Mouse (Mus musculus) hindbrain, embryonic 16.5 days (tissue): ENCODE measurements around the gene Meltf. TPM values are rescaled to one million over a fixed set of nuclear protein-coding genes. Genes with fewer than 3 reads are reported as not detected.

Experiments used
- ATAC-seq: fragments of 200-750 bp; cut with Nextera tagmentation; 2 replicates; pipeline ENCODE4 v1.8.0; 2017; ENCODE audit warnings: moderate TSS enrichment, moderate library complexity
- H3K27ac ChIP-seq: fragments of 300-500 bp; sonication (generic); 2 replicates; pipeline ENCODE4 v1.5.1; 2014; ENCODE audit warnings: low read depth, mild to moderate bottlenecking, control low read depth, low read length, moderate library complexity
- H3K27me3 ChIP-seq: fragments of 300-500 bp; sonication (generic); replicated peaks from 2 replicates; pipeline ENCODE4 v1.6.1; 2014; ENCODE audit warnings: low read length; ENCODE audit not compliant: control insufficient read depth, insufficient read depth
- H3K36me3 ChIP-seq: fragments of 300-500 bp; sonication (generic); 2 replicates; pipeline ENCODE4 v1.6.1; 2014; ENCODE audit warnings: mild to moderate bottlenecking, low read length, moderate library complexity, mixed read lengths; ENCODE audit not compliant: control insufficient read depth, insufficient read depth
- H3K4me1 ChIP-seq: fragments of 300-500 bp; sonication (generic); 2 replicates; pipeline ENCODE4 v1.6.1; 2014; ENCODE audit warnings: low read depth, low read length; ENCODE audit not compliant: control insufficient read depth, insufficient read depth
- H3K4me2 ChIP-seq: fragments of 300-500 bp; sonication (generic); 2 replicates; pipeline ENCODE4 v1.6.1; 2014; ENCODE audit warnings: mild to moderate bottlenecking, low read length, control low read depth, moderate library complexity
- H3K4me3 ChIP-seq: fragments of 300-500 bp; sonication (generic); 2 replicates; pipeline ENCODE4 v1.5.1; 2014; ENCODE audit warnings: mild to moderate bottlenecking, low read length, control low read depth, moderate library complexity
- H3K9ac ChIP-seq: fragments of 300-500 bp; sonication (generic); 2 replicates; pipeline ENCODE4 v1.6.1; 2014; ENCODE audit warnings: low read depth, mild to moderate bottlenecking, control low read depth, low read length, moderate library complexity
- H3K9me3 ChIP-seq: fragments of 300-500 bp; sonication (generic); 2 replicates; pipeline ENCODE4 v1.6.1; 2014; ENCODE audit warnings: mild to moderate bottlenecking, low read length, moderate library complexity; ENCODE audit not compliant: control insufficient read depth
- WGBS: fragments of 180-500 bp; shearing (Covaris S2); extraction: QIAGEN DNeasy Blood & Tissue Kit; methylation state at CpG from one replicate; pipeline ENCODE4 v1.1.7; 2014; 5-methylcytosine and 5-hydroxymethylcytosine counted together
- polyA plus RNA-seq: library from polyadenylated mRNA; unstranded; fragments of >200 nt; fragmentation: Nextera tagmentation; extraction: Ambion mirVana; gene quantifications from 2 replicates; pipeline ENCODE4 v1.2.1, GENCODE M21; 2015

Gene Meltf
- polyA plus RNA-seq, 1 experiment from 2014 or later = 0.29 TPM

- Histone ChIP-seq H3K27ac (no peak overlapping the region), H3K4me1 (no peaks in the 10 kb centered on the region), H3K4me2 (no peak overlapping the region), H3K4me3 (no peak overlapping the region), H3K9me3 (no peaks in the 10 kb centered on the region), H3K9ac (no peak overlapping the region), H3K36me3 (peaks cover 8% of the 10 kb centered on the region), H3K27me3 (no peaks in the 10 kb centered on the region)
- ATAC-seq = no peak
- whole genome bisulfite sequencing = 92% methylated on average over 5 of the region's 5 CpGs
These were observed 14.7 kb upstream of the Meltf start for GRCm38 (mm10) chr16:31863920-31864319.

GRCm38 (mm10) chr16:31865242-31865641, 13.4 kb upstream of the Meltf start:
- 53% methylated on average over 3 of the region's 3 CpGs for WGBS
- no peak overlapping the region for H3K9ac ChIP-seq
- no peak for ATAC-seq
- no peak overlapping the region for H3K27ac ChIP-seq
- H3K36me3 ChIP-seq = peaks cover 6% of the 10 kb centered on the region
- H3K4me3 ChIP-seq = no peak overlapping the region
- H3K4me1 ChIP-seq = no peaks in the 10 kb centered on the region
- H3K4me2 ChIP-seq = no peak overlapping the region
- no peaks in the 10 kb centered on the region for H3K9me3 ChIP-seq
- no peaks in the 10 kb centered on the region for H3K27me3 ChIP-seq

DNA sequence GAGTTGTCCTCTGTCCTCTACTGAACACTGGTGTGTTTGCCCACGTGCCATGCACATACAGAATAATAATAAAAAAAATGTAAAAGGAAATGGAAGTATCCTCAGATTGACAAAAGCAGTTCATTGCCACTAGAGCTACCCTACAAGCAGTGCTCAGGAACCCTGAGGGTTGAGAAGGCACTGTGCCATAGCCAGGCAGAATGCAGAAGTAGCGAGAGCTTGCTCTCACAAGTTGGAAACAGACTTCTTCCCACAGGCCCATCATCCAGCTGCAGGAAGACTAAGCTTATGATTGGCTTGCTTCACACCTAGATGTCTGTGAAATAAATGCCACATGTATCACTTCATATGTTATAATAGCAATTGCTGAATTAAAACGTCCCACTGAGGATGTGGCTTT, 11.7 kb upstream of the Meltf start:
- H3K36me3 ChIP-seq = 0 out of 2 replicates have a peak, but pooled peaks cover 2% of the 10 kb centered on the region
- 92% methylated on average over 3 of the region's 3 CpGs for WGBS
- H3K27ac ChIP-seq = no peak overlapping the region
- H3K9me3 ChIP-seq = no peaks in the 10 kb centered on the region
- no peaks in the 10 kb centered on the region for H3K27me3 ChIP-seq
- H3K4me3 ChIP-seq = no peak overlapping the region
- ATAC-seq = no peak
- H3K4me2 ChIP-seq = no peak overlapping the region
- H3K9ac ChIP-seq = no peak overlapping the region
- no peaks in the 10 kb centered on the region for H3K4me1 ChIP-seq

DNA sequence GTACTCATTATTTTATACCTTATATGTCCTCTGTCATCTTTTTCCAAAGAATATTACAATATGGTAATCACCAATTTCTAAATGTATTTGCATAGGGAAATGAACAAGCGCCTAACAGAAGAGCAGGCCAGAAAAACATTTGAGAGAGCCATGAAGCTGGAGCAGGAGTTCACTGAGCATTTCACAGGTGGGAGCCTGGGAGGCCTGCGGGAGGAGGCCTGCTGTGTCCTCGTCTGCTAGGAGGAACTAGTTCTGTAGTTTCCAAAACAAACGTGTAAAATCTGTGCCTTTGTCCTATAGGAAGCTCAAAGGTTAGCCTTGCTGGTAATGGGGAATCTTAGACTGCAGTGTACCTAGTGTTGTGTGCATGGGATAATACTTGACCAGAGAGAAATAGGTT, 10.9 kb upstream of the Meltf start:
- no peak overlapping the region for H3K4me2 ChIP-seq
- 0 out of 2 replicates have a peak, but pooled peaks cover 2% of the 10 kb centered on the region for H3K36me3 ChIP-seq
- H3K9ac ChIP-seq = no peak overlapping the region
- 79% methylated on average over 4 of the region's 4 CpGs for WGBS
- ATAC-seq = no peak
- H3K9me3 ChIP-seq = no peaks in the 10 kb centered on the region
- no peak overlapping the region for H3K27ac ChIP-seq
- no peaks in the 10 kb centered on the region for H3K4me1 ChIP-seq
- H3K4me3 ChIP-seq = no peak overlapping the region
- H3K27me3 ChIP-seq = no peaks in the 10 kb centered on the region

GRCm38 (mm10) chr16:31873721-31874120, 4.9 kb upstream of the Meltf start:
- WGBS = 90% methylated on average over 8 of the region's 8 CpGs

GRCm38 (mm10) chr16:31875391-31875790, 3.2 kb upstream of the Meltf start:
- Histone ChIP-seq H3K27ac (no peak overlapping the region), H3K36me3 (peaks cover 3% of the 10 kb centered on the region), H3K4me2 (no peak overlapping the region), H3K27me3 (no peaks in the 10 kb centered on the region), H3K4me1 (peaks cover 2% of the 10 kb centered on the region; the same call in 1 of the 2 replicates), H3K9me3 (no peaks in the 10 kb centered on the region), H3K9ac (no peak overlapping the region), H3K4me3 (no peak overlapping the region)
- WGBS = 93% methylated on average over 4 of the region's 4 CpGs
- ATAC-seq = no peak

More at GRCm38 (mm10) chr16:31873721-31874120, 4.9 kb upstream of the Meltf start:
- no peaks in the 10 kb centered on the region for H3K27me3 ChIP-seq
- no peak overlapping the region for H3K9ac ChIP-seq
- no peak overlapping the region for H3K4me3 ChIP-seq
- no peak overlapping the region for H3K4me2 ChIP-seq
- ATAC-seq = no peak
- H3K36me3 ChIP-seq = peaks cover 3% of the 10 kb centered on the region
- no peaks in the 10 kb centered on the region for H3K9me3 ChIP-seq
- H3K27ac ChIP-seq = no peak overlapping the region
- no peaks in the 10 kb centered on the region; the same call in 1 of the 2 replicates for H3K4me1 ChIP-seq

GRCm38 (mm10) chr16:31876386-31876785, 2.2 kb upstream of the Meltf start:
- Histone ChIP-seq H3K9me3 (no peaks in the 10 kb centered on the region), H3K27me3 (no peaks in the 10 kb centered on the region), H3K4me1 (peaks cover 2% of the 10 kb centered on the region; the same call in 1 of the 2 replicates), H3K27ac (no peak overlapping the region), H3K9ac (no peak overlapping the region), H3K4me3 (no peak overlapping the region), H3K36me3 (peaks cover 3% of the 10 kb centered on the region), H3K4me2 (no peak overlapping the region)
- WGBS = 65% methylated on average over 10 of the region's 10 CpGs
- peak; percentile 50 for ATAC-seq

GRCm38 (mm10) chr16:31878052-31878451, 558 bp upstream of the Meltf start:
- WGBS = 49% methylated on average over 6 of the region's 6 CpGs
- no peaks in the 10 kb centered on the region; the same call in 1 of the 2 replicates for H3K27me3 ChIP-seq

GRCm38 (mm10) chr16:31880146-31880840, 1.7 kb downstream of the Meltf start:
- Histone ChIP-seq H3K9ac (no peak overlapping the region), H3K27me3 (no peaks in the 10 kb centered on the region; the same call in 1 of the 2 replicates), H3K4me1 (peaks cover 2% of the 10 kb centered on the region; the same call in 1 of the 2 replicates), H3K4me2 (no peak overlapping the region), H3K36me3 (no peaks in the 10 kb centered on the region), H3K9me3 (no peaks in the 10 kb centered on the region), H3K4me3 (no peak overlapping the region), H3K27ac (no peak overlapping the region)
- WGBS = 90% methylated on average over 8 of the region's 8 CpGs
- no peak for ATAC-seq

More at GRCm38 (mm10) chr16:31878052-31878451, 558 bp upstream of the Meltf start:
- no peak overlapping the region for H3K4me3 ChIP-seq
- H3K36me3 ChIP-seq = peaks cover 3% of the 10 kb centered on the region
- H3K4me2 ChIP-seq = no peak overlapping the region
- ATAC-seq = no peak
- no peak overlapping the region for H3K27ac ChIP-seq
- no peaks in the 10 kb centered on the region for H3K9me3 ChIP-seq
- peaks cover 2% of the 10 kb centered on the region; the same call in 1 of the 2 replicates for H3K4me1 ChIP-seq
- H3K9ac ChIP-seq = no peak overlapping the region
